Mouse (Mus musculus): Measurements from ENCODE around the gene Nop14. TPM values are rescaled to one million over a fixed set of nuclear protein-coding genes. Genes with fewer than 3 reads are reported as not detected.
"Not testable (repeated sequence)": the region's sequence is repeated elsewhere in the genome, so short reads cannot be mapped to it uniquely, and the experiment has no call there.

Nop14 gene
- polyA plus RNA-seq, 1 experiment from 2014 or later, result 40.8 TPM

DNA sequence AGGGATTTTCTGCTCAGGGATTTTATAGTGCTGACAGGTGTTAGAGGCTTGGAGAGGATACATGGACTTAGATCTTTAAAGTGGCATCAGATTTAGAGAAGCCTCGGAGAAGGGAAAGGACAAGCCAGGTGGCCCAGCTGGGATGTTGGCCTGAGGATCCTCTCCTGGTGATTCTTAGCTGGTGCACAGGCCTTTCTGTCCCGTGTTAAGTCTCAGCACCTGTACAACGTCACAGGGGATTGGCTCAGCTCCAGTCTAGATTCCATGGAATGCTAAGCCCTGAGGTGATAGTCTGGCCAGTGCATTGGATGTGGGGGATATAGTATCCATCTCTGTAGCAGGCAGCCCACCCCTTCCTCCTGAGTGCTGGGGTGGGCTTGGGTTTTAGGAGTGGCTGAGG, 51.7 kb downstream of the Nop14 start:
- no peak overlapping the region for H3K9ac ChIP-seq (replicated peaks; ENCODE audit: low read length)
- DNase-seq (ENCODE audit: low spot score) (no peak), ATAC-seq (replicated peaks; ENCODE audit: insufficient number of reproducible peaks, low FRiP score, low TSS enrichment, low read depth) (no peak)
- no peaks in the 10 kb centered on the region for H3K27me3 ChIP-seq (ENCODE audit: control insufficient read depth, insufficient read depth, low read length)
- H3K36me3 ChIP-seq (replicated peaks; ENCODE audit: control insufficient read depth, insufficient read depth, low read depth, low read length), result peaks cover 3% of the 10 kb centered on the region
- no peaks in the 10 kb centered on the region for H3K9me3 ChIP-seq (replicated peaks; ENCODE audit: control insufficient read depth, low read length)
- no peaks in the 10 kb centered on the region for H3K4me1 ChIP-seq (ENCODE audit: control insufficient read depth, insufficient read depth, low read length)
- 82% methylated on average over 3 of the region's 3 CpGs for WGBS
- no peak overlapping the region for H3K4me2 ChIP-seq (ENCODE audit: low read depth, low read length)
- H3K27ac ChIP-seq (replicated peaks; ENCODE audit: low read depth, low read length), result no peak overlapping the region
- H3K4me3 ChIP-seq (ENCODE audit: low read depth, low read length), result no peak overlapping the region

DNA sequence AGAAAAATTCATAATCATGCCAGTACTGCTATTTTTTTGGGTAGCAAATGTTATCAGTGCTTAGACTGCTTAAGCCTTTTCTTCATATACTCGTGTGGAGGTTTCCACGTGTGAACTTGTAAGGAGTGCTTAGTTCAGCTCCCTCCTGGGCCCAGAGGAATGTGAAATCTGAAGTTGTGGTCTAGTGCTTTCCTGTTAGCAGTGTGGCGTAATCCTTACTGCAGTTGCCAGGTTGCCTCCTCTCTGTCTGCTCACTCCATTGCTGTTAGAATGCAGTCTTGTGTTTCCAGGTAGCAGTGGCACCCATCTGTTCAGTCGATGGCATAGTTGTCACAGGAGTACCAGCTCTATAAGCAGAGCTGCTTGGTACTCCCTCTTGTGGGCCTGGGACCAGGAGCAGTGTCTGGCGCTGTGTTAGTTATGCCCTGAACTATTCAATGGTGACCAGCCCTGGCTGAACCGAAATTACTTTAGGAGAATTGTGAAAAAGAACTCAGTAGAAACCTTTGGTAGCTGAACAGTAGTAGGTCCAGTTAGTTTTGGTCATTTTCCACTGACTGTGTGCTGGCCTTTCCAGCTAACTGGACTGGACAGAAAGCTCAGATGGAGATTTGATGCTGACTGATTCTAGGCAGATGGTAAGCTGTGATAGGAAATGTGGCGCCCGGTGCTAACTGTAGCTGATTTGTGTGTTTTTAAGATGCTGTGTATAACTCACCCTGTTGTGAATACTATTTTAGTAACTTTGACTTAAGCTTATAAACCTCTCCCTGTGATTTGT, 52.7 kb downstream of the Nop14 start:
- no peaks in the 10 kb centered on the region for H3K9me3 ChIP-seq (replicated peaks; ENCODE audit: control insufficient read depth, low read length)
- peaks cover 3% of the 10 kb centered on the region for H3K36me3 ChIP-seq (replicated peaks; ENCODE audit: control insufficient read depth, insufficient read depth, low read depth, low read length)
- WGBS, result 88% methylated on average over 8 of the region's 8 CpGs
- no peak overlapping the region for H3K4me3 ChIP-seq (ENCODE audit: low read depth, low read length)
- H3K27ac ChIP-seq (replicated peaks; ENCODE audit: low read depth, low read length), result no peak overlapping the region
- DNase-seq (ENCODE audit: low spot score) (no peak), ATAC-seq (replicated peaks; ENCODE audit: insufficient number of reproducible peaks, low FRiP score, low TSS enrichment, low read depth) (no peak)
- no peak overlapping the region for H3K4me2 ChIP-seq (ENCODE audit: low read depth, low read length)
- H3K27me3 ChIP-seq (ENCODE audit: control insufficient read depth, insufficient read depth, low read length), result no peaks in the 10 kb centered on the region
- no peak overlapping the region for H3K9ac ChIP-seq (replicated peaks; ENCODE audit: low read length)
- H3K4me1 ChIP-seq (ENCODE audit: control insufficient read depth, insufficient read depth, low read length), result no peaks in the 10 kb centered on the region

DNA sequence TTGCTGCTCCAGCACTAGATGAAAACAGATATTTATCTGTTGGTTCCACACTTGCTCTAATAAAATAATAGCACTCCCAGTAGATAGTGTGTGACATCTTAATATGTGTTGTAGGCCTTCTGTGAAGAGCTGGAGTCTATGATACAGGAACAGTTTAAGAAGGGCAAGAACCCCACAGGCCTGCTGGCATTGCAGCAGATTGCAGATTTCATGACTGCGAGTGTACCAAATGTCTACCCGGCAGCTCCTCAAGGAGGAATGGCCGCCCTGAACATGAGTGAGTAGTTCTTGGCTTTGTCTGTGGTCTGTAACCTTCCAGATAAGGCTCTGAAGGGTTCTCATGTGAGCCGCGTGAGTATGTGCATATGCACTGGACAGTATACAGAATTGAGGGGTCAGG, 55.4 kb downstream of the Nop14 start:
- H3K27ac ChIP-seq (replicated peaks; ENCODE audit: low read depth, low read length), result no peak overlapping the region
- no peak overlapping the region for H3K9ac ChIP-seq (replicated peaks; ENCODE audit: low read length)
- DNase-seq (ENCODE audit: low spot score) (no peak), ATAC-seq (replicated peaks; ENCODE audit: insufficient number of reproducible peaks, low FRiP score, low TSS enrichment, low read depth) (no peak)
- no peaks in the 10 kb centered on the region; the same call in 1 of the 2 replicates for H3K36me3 ChIP-seq (replicated peaks; ENCODE audit: control insufficient read depth, insufficient read depth, low read depth, low read length)
- no peaks in the 10 kb centered on the region for H3K27me3 ChIP-seq (ENCODE audit: control insufficient read depth, insufficient read depth, low read length)
- H3K4me3 ChIP-seq (ENCODE audit: low read depth, low read length), result no peak overlapping the region
- H3K4me2 ChIP-seq (ENCODE audit: low read depth, low read length), result no peak overlapping the region
- no peaks in the 10 kb centered on the region for H3K9me3 ChIP-seq (replicated peaks; ENCODE audit: control insufficient read depth, low read length)
- 93% methylated on average over 5 of the region's 5 CpGs for WGBS
- no peaks in the 10 kb centered on the region for H3K4me1 ChIP-seq (ENCODE audit: control insufficient read depth, insufficient read depth, low read length)

DNA sequence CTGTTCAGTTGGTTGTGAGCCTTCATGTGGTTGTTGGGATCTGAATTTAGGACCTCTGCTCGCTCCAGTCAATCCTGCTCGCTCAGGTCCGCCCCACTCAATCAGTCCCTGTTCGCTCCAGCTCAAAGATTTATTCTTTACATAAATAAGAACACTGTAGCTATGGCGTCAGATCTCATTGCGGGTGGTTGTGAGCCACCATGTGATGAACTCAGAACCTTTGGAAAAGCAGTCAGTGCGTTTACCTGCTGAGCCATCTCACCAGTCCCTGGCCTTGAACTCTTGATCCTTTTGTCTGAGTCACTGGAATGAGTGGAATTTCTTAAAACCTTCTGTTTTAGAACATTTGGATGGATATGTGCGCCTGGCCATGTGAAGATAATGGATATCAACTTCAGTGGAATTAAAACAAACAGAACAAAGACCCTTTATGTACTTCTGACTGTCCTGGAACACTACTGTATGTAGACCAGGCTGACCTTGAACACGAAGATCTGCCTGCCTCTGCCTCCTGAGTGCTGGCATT, 66.7 kb downstream of the Nop14 start:
- Histone ChIP-seq H3K27ac (replicated peaks; ENCODE audit: low read depth, low read length) (no peak overlapping the region), H3K4me1 (ENCODE audit: control insufficient read depth, insufficient read depth, low read length) (no peaks in the 10 kb centered on the region), H3K9ac (replicated peaks; ENCODE audit: low read length) (no peak overlapping the region), H3K9me3 (replicated peaks; ENCODE audit: control insufficient read depth, low read length) (no peaks in the 10 kb centered on the region), H3K4me2 (ENCODE audit: low read depth, low read length) (no peak overlapping the region), H3K36me3 (replicated peaks; ENCODE audit: control insufficient read depth, insufficient read depth, low read depth, low read length) (no peaks in the 10 kb centered on the region), H3K27me3 (ENCODE audit: control insufficient read depth, insufficient read depth, low read length) (no peaks in the 10 kb centered on the region), H3K4me3 (ENCODE audit: low read depth, low read length) (no peak overlapping the region)
- no peak for ATAC-seq (replicated peaks; ENCODE audit: insufficient number of reproducible peaks, low FRiP score, low TSS enrichment, low read depth)
- WGBS, result 95% methylated on average over 9 of the region's 9 CpGs
- no peak for DNase-seq (ENCODE audit: low spot score)

DNA sequence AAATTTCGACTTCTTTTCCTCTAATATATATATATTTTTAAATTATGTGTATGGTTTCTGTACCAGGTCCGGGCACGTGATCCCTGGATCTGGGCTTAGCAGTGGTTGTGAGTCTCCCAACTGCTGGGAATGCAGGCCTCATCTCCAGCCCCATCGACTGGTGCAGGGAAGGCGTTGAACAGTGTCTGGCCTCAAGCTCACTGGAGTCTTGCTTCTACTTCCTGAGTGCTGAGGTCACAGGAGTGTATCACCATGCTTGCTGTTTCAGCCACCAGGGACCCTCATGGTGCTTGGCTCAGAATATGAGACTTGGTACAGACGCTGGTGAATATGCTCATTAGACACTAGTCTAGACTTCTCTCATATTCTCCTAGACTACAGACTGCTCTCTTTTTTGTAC, 67.3 kb downstream of the Nop14 start:
- Histone ChIP-seq H3K27ac (replicated peaks; ENCODE audit: low read depth, low read length) (no peak overlapping the region), H3K4me1 (ENCODE audit: control insufficient read depth, insufficient read depth, low read length) (no peaks in the 10 kb centered on the region), H3K36me3 (replicated peaks; ENCODE audit: control insufficient read depth, insufficient read depth, low read depth, low read length) (no peaks in the 10 kb centered on the region), H3K27me3 (ENCODE audit: control insufficient read depth, insufficient read depth, low read length) (no peaks in the 10 kb centered on the region), H3K4me2 (ENCODE audit: low read depth, low read length) (no peak overlapping the region), H3K9me3 (replicated peaks; ENCODE audit: control insufficient read depth, low read length) (no peaks in the 10 kb centered on the region), H3K4me3 (ENCODE audit: low read depth, low read length) (no peak overlapping the region), H3K9ac (replicated peaks; ENCODE audit: low read length) (no peak overlapping the region)
- over 99% methylated on average over 6 of the region's 6 CpGs for WGBS
- no peak for DNase-seq (ENCODE audit: low spot score)
- no peak for ATAC-seq (replicated peaks; ENCODE audit: insufficient number of reproducible peaks, low FRiP score, low TSS enrichment, low read depth)

DNA sequence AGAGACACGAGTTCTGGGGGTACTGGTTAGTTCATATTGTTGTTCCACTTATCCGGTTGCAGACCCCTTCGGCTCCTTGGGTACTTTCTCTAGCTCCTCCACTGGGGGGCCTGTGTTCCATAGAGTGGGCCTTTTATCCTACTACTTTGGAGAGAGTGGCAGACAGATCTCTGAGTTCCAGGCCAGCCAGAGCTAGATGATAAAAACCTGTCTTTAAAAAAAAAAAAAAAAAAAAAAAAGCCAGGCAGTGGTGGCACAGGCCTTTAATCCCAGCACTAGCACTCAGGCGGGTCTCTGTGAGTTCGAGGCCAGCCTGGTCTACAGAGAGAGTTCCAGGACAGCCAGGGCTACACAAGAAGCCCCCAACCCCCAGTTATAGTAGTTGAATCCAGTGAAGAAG, 67.7 kb downstream of the Nop14 start:
- DNase-seq (ENCODE audit: low spot score); H3K4me3 ChIP-seq (ENCODE audit: low read depth, low read length); ATAC-seq (replicated peaks; ENCODE audit: insufficient number of reproducible peaks, low FRiP score, low TSS enrichment, low read depth); H3K9ac ChIP-seq (replicated peaks; ENCODE audit: low read length); H3K27me3 ChIP-seq (ENCODE audit: control insufficient read depth, insufficient read depth, low read length); H3K4me2 ChIP-seq (ENCODE audit: low read depth, low read length); H3K4me1 ChIP-seq (ENCODE audit: control insufficient read depth, insufficient read depth, low read length); H3K27ac ChIP-seq (replicated peaks; ENCODE audit: low read depth, low read length); H3K36me3 ChIP-seq (replicated peaks; ENCODE audit: control insufficient read depth, insufficient read depth, low read depth, low read length); H3K9me3 ChIP-seq (replicated peaks; ENCODE audit: control insufficient read depth, low read length): not testable (repeated sequence)
- 82% methylated on average over 5 of the region's 5 CpGs for WGBS

DNA sequence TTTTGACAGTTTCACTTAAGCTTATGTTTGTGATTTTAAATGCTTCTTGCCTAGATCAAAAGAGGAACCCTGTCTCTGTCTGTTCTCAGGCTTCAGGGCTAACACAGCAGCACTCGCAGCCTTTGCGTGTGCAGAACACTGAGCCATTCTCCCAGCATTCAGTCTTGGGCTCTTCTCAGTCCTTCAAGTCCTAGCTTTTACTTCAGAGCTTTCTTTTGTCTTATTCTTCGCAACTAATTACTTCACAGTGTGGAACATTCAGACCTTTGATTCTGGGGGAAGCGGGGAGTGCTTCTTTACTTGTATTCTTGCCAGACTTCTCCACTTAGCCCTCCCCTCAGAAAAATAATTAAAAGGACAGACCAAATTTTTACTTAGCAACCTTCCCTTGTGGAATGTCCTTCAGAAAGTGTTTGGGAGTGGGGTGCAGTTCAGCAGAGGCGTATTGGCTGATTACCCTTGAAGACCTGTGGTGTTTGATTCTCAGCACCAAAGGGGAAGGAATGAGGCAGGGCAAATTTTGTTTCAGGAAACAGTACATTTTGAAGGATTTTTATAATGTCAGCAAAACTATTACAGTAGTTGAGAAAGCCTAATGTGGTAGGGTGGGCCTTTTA, 68.5 kb downstream of the Nop14 start:
- Histone ChIP-seq H3K4me2 (ENCODE audit: low read depth, low read length) (no peak overlapping the region), H3K4me3 (ENCODE audit: low read depth, low read length) (no peak overlapping the region), H3K9me3 (replicated peaks; ENCODE audit: control insufficient read depth, low read length) (no peaks in the 10 kb centered on the region), H3K27me3 (ENCODE audit: control insufficient read depth, insufficient read depth, low read length) (no peaks in the 10 kb centered on the region), H3K36me3 (replicated peaks; ENCODE audit: control insufficient read depth, insufficient read depth, low read depth, low read length) (no peaks in the 10 kb centered on the region), H3K4me1 (ENCODE audit: control insufficient read depth, insufficient read depth, low read length) (no peaks in the 10 kb centered on the region), H3K9ac (replicated peaks; ENCODE audit: low read length) (no peak overlapping the region), H3K27ac (replicated peaks; ENCODE audit: low read depth, low read length) (no peak overlapping the region)
- DNase-seq (ENCODE audit: low spot score) (no peak), ATAC-seq (replicated peaks; ENCODE audit: insufficient number of reproducible peaks, low FRiP score, low TSS enrichment, low read depth) (no peak)
- WGBS, result 54% methylated on average over 5 of the region's 5 CpGs

DNA sequence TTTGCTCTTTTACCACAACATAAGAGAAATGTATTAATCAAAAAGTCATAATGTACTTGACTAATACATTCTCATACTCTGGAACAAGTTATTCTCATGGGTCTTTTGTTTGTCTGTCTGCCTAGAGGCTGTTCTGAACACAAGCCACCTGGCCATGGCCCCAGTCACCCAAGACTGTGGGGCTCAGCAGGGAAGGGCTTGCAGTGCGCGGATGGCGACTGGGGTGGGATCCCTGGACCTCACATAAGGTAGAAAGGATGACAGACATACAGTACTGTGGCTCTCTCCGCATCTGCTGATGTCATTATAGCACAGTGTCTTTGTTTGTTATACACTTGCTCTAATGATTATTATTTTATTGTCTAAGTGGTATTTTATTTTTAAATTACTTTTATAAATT, 69.2 kb downstream of the Nop14 start:
- WGBS, result 49% methylated on average over 4 of the region's 4 CpGs
- no peak overlapping the region for H3K9ac ChIP-seq (replicated peaks; ENCODE audit: low read length)
- no peak overlapping the region for H3K4me3 ChIP-seq (ENCODE audit: low read depth, low read length)
- H3K27ac ChIP-seq (replicated peaks; ENCODE audit: low read depth, low read length), result no peak overlapping the region
- H3K4me1 ChIP-seq (ENCODE audit: control insufficient read depth, insufficient read depth, low read length), result no peaks in the 10 kb centered on the region
- ATAC-seq (replicated peaks; ENCODE audit: insufficient number of reproducible peaks, low FRiP score, low TSS enrichment, low read depth) (no peak), DNase-seq (ENCODE audit: low spot score) (no peak)
- H3K36me3 ChIP-seq (replicated peaks; ENCODE audit: control insufficient read depth, insufficient read depth, low read depth, low read length), result no peaks in the 10 kb centered on the region
- H3K9me3 ChIP-seq (replicated peaks; ENCODE audit: control insufficient read depth, low read length), result no peaks in the 10 kb centered on the region
- H3K4me2 ChIP-seq (ENCODE audit: low read depth, low read length), result no peak overlapping the region
- H3K27me3 ChIP-seq (ENCODE audit: control insufficient read depth, insufficient read depth, low read length), result no peaks in the 10 kb centered on the region
